Mouse (Mus musculus) duodenum, adult 2 months (tissue): Measurements from ENCODE around the gene C1d. TPM values are rescaled to one million over a fixed set of nuclear protein-coding genes. Genes with fewer than 3 reads are reported as not detected.

ENCODE experiments used
- polyA plus RNA-seq: library from polyadenylated mRNA; depleted of rRNA; stranded (reverse); fragments of >200 nt; gene quantifications from 2 replicates; pipeline ENCODE4 v1.2.3, GENCODE M21; 2012; ENCODE audit warnings: low replicate concordance; rRNA removed

The C1d gene
- polyA plus RNA-seq: 3.3 and 6.0 TPM in 2 replicates

GRCm38 (mm10) chr11:17257443-17257842 lies at the start of gene C1d:
Gene C1d (plus strand): TSS chr11:17257579.

DNA sequence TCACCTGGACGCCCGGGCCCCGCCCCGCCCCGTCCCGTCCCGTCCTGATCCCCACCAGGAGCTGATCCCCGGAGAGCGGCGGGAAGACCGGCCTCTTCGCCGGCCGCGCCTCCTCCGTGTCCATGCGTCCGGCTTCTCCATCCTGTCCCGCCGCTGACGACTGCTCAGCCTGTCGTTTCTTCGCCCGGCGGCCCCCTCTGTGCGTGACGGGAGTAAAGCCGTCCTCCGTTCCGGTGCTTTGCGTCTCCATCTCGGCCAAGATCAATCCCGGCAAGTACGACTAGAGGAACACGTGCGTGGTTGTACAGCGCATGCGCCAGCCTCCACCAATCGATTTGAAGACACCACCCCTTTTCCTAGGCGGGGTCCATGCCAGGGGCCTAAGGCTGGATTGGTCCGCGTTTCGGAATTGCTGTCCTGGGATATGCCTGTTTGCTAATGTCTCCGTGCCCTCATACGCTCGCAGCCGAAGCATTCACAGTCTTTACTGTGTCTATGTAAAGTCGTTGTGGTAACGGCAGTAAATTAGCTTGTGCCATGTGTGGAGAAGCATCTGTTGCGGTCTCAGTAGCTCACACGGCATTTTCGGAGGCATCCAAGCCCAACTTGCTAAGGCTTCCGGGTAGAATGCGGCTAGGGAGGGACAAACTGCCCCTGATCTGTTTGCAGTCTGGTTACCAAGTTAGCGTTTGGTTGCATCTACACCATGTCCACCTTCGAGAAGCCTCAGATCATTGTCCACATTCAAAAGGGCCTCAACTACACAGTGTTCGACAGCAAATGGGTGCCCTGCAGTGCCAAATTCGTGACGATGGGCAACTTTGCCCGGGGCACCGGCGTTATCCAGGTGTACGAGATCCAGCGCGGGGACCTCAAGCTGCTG lies 45.9 kb upstream of the C1d start, which contains the start of gene Pno1:
Pno1 (minus strand) TSS at position 311 of the 883 bp plus-strand sequence.

Other genes starting within 250 kb of the C1d start
- 2.3 and 3.2 TPM in 2 replicates for gene Cnrip1, start 206.0 kb upstream of the C1d start, polyA plus RNA-seq
- gene Plek, start 205.2 kb upstream of the C1d start, polyA plus RNA-seq: 0.09 TPM in 1 of 2 replicates, not detected in the other
- 75.6 and 87.8 TPM in 2 replicates for gene Ppp3r1, start 98.3 kb upstream of the C1d start, polyA plus RNA-seq
- gene Wdr92, start 75.5 kb upstream of the C1d start, polyA plus RNA-seq: 3.0 and 3.5 TPM in 2 replicates
- gene Pno1, start 46.0 kb upstream of the C1d start, polyA plus RNA-seq: 1.3 and 1.4 TPM in 2 replicates